Mouse (Mus musculus) activated CD4-positive, CD25-positive, alpha-beta regulatory T cell, adult 4 months (primary cell): ENCODE results near the gene Mmab. TPM values are rescaled to one million over a fixed set of nuclear protein-coding genes. Genes with fewer than 3 reads are reported as not detected.

ENCODE experiments used
- ATAC-seq: one replicate; pipeline ENCODE4 v1.8.0; 2017
- polyA plus RNA-seq, 2 experiments: library from polyadenylated mRNA; unstranded; fragments of 100-300 nt; shearing (Covaris generic); gene quantifications; one replicate each; pipeline ENCODE4 v1.2.1; 2017

The Mmab gene
- polyA plus RNA-seq, 2 experiments from 2014 or later = 4.0 to 5.3 TPM

GRCm38 (mm10) chr5:114428621-114429020 is 15.2 kb downstream of the Mmab start:
- ATAC-seq = no peak

- ATAC-seq = no peak
Measured at GRCm38 (mm10) chr5:114426732-114427131, 17.1 kb downstream of the Mmab start.

- no peak for ATAC-seq
Measured at GRCm38 (mm10) chr5:114423961-114424360, 19.9 kb downstream of the Mmab start.

GRCm38 (mm10) chr5:114422591-114422990 is 21.3 kb downstream of the Mmab start:
- no peak for ATAC-seq

- ATAC-seq = no peak
Measured at GRCm38 (mm10) chr5:114421561-114422298, 22.1 kb downstream of the Mmab start.

GRCm38 (mm10) chr5:114418541-114418940 is 25.3 kb downstream of the Mmab start:
- ATAC-seq = no peak

- ATAC-seq = no peak
Measured at GRCm38 (mm10) chr5:114416855-114417254, 27.0 kb downstream of the Mmab start.

GRCm38 (mm10) chr5:114415606-114416005 is 28.3 kb downstream of the Mmab start:
- no peak for ATAC-seq

GRCm38 (mm10) chr5:114413067-114413735 is 30.7 kb downstream of the Mmab start:
- no peak for ATAC-seq

- no peak for ATAC-seq
Measured at GRCm38 (mm10) chr5:114412361-114412998, 31.4 kb downstream of the Mmab start.

- no peak for ATAC-seq
Measured at GRCm38 (mm10) chr5:114410429-114410828, 33.4 kb downstream of the Mmab start.

- ATAC-seq = no peak
Measured at GRCm38 (mm10) chr5:114408846-114409245, 35.0 kb downstream of the Mmab start.

GRCm38 (mm10) chr5:114407810-114408209 is 36.0 kb downstream of the Mmab start:
- ATAC-seq = no peak

- no peak for ATAC-seq
Measured at GRCm38 (mm10) chr5:114407269-114407668, 36.6 kb downstream of the Mmab start.

GRCm38 (mm10) chr5:114406592-114406991 is 37.3 kb downstream of the Mmab start:
- ATAC-seq = no peak

- ATAC-seq = no peak
Measured at GRCm38 (mm10) chr5:114393169-114393568, 50.7 kb downstream of the Mmab start.

- no peak for ATAC-seq
Measured at GRCm38 (mm10) chr5:114384448-114384847, 59.4 kb downstream of the Mmab start.

GRCm38 (mm10) chr5:114383184-114383904 is 60.5 kb downstream of the Mmab start:
- ATAC-seq = no peak

Other genes starting within 250 kb of the Mmab start
- not detected for gene Foxn4, start 170.3 kb downstream of the Mmab start, polyA plus RNA-seq
- 1 to 10 TPM; 2.2 to 2.8 TPM for gene Myo1h, start 154.9 kb downstream of the Mmab start, polyA plus RNA-seq
- gene Kctd10, start 63.6 kb downstream of the Mmab start, polyA plus RNA-seq = 10 to 100 TPM; 54.7 to 70.7 TPM
- 10 to 100 TPM; 20.5 to 28.7 TPM for gene Ube3b, start 63.5 kb downstream of the Mmab start, polyA plus RNA-seq
- gene Mvk, start 209 bp upstream of the Mmab start, polyA plus RNA-seq = 10 to 100 TPM; 14.7 to 18.0 TPM
- gene Fam222a, start 124.0 kb upstream of the Mmab start, polyA plus RNA-seq = not detected
- gene Trpv4, start 214.4 kb upstream of the Mmab start, polyA plus RNA-seq = under 1 TPM; 0.24 to 0.25 TPM
- 100 to 1,000 TPM; 251 to 266 TPM for gene Gltp, start 246.9 kb upstream of the Mmab start, polyA plus RNA-seq